Mouse (Mus musculus) ES-CJ7 (cell line): Measurements from ENCODE around the gene Olfr624.
"Not testable (repeated sequence)": the region's sequence is repeated elsewhere in the genome, so short reads cannot be mapped to it uniquely, and the experiment has no call there.

Experiments used
- DNase-seq: peaks from one replicate; pipeline ENCODE4 v3.0.0; 2011; ENCODE audit warnings: low read depth, low spot score

Olfr624 gene

GRCm38 (mm10) chr7:103671091-103671490, at the start of gene Olfr624:
Gene Olfr624, minus strand, starts transcription at chr7:103671191.
- DNase-seq: no peak

DNA sequence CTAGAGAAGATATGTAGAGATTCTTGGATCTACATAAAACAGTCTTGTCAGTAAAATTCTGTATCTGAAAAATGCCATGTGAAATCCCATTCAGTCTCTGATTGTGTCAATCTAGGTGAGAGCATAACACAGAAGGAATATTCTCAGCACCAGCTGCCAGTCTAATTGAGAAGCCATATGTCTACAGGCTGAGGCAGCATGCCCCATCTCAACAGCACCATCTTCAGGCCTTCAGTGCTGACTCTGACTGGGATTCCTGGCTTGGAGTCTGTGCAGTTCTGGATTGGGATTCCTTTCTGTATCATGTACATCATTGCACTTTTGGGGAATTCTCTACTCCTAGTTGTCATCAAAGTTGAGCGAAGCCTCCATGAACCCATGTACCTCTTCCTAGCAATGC, 45.4 kb upstream of the Olfr624 start:
- DNase-seq: not testable (repeated sequence)

DNA sequence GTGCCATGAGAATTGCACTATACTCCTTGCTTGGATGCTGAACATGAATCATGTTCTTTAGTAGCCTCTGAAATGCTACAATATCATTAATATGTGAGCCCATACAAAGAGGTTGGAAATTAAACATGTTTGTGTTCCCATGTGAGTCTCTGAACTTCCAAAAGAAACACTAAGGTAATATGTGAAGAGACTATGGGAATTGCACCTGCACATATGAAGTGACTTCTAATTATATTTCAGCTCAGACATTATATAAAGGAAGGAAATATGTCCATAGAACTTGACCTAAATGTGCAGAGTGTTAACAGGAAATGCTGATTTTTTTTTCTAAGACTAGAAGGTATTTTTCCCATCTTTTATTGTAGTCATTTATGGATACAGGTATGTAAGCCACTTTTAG, 43.4 kb upstream of the Olfr624 start, which contains the start of gene Olfr243:
TSS of gene Olfr243 (plus strand) at position 301 of the 400 bp plus-strand sequence.
- no peak for DNase-seq

DNA sequence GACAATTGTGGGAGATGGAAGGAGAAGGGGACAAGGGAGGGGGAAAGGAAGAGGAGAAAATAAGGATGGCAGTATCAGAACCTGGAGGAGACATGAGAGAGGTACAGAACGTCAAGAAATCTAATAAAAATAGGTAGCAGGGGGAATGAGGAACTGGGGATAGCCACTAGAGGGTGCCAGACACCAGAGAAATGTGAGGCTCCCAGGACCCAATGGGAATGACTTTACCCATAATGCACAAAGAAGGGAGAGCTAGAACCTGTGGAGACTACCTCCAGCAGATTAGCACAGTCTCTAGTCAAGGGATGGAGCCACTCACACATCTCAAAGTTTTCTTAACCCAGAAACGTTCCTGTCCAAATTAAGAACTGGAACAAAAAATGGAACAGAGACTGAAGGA, 41.0 kb upstream of the Olfr624 start:
- no peak for DNase-seq

GRCm38 (mm10) chr7:103699469-103699868, 28.5 kb upstream of the Olfr624 start:
- no peak for DNase-seq

GRCm38 (mm10) chr7:103682420-103682819, 11.4 kb upstream of the Olfr624 start, which contains the start of gene Olfr625-ps1:
Gene Olfr625-ps1, plus strand, starts transcription at chr7:103682720.
- no peak for DNase-seq

DNA sequence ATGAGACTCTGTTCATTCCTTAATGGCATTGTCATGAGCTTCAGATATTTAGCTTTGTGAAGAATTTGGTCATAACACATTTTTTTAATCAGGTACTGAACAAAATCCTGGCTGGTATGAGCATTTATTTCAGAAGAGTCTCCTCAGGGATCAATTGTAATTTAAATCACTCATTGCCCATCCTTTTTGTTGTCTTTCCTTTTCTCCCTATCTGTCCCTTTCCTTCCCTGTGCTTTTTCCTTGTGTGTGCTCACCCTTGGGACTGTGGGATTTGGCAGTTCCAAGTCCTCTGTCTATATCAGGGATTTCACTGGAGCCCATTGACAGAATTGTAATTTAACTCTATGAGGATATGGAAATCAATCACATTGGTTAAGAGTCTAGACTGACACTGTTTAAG, 7.4 kb downstream of the Olfr624 start, which contains the start of gene Olfr623:
TSS of gene Olfr623 (minus strand) at position 101 of the 400 bp plus-strand sequence.
- no peak for DNase-seq

DNA sequence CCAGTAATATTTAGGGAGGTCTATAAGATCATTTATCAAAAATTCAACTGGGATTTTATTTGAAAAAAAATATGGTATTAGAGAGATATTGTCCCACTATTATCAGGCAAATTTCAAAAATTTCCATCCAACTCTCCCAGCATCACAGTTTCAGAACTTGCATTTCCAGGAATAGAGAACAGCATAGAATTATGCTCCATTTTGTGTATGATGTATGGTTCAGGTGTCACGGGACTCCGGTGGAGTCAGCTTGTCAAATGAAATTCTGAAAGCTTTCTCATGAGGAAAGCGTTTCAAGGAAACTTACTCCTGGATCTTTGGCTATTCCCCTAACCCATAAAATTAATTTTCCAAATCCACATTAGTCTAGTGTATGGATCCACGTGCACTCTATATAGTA, 26.9 kb downstream of the Olfr624 start:
- no peak for DNase-seq

DNA sequence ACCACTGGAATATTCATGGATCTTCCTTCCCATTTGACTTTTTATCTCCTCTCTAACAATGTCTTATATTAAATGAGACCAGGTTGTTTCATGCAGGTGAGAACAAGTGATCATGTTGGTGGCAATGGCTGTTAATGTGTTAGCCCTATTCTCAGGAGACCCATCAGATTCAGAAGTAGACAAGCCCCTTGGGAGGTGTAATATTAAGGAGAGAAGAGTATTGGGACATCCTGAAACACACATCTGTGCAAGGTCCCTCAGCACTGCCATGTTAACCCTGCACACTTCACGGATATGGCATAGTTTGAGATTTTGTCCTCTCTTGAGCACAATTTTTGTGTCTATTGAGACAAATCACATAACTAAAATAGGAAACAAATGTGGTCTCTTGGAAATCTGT, 28.4 kb downstream of the Olfr624 start, which contains the start of gene Olfr622:
TSS of gene Olfr622 (minus strand) at position 101 of the 400 bp plus-strand sequence.
- DNase-seq: no peak

DNA sequence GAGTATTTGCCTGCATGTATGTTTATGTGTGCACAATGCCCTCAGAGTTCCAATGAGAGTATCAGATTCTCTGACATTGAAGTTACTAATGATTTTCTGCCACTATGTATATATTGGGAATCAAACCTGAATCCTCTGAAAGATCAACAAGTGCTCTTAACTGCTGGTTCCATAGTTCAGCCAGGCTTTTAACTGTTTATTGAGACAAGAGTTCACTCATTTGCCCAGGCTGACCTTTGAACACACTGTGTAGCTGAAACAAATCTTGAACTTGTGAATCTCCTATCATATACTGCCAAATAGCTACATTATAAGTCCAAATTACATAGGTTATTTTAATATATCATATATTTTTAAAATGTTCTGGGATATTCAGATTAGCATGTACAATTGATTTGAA, 34.2 kb downstream of the Olfr624 start:
- no peak for DNase-seq
